Comparison of ENCODE assay signal across 5 mouse cellular contexts in the genomic region with DNA sequence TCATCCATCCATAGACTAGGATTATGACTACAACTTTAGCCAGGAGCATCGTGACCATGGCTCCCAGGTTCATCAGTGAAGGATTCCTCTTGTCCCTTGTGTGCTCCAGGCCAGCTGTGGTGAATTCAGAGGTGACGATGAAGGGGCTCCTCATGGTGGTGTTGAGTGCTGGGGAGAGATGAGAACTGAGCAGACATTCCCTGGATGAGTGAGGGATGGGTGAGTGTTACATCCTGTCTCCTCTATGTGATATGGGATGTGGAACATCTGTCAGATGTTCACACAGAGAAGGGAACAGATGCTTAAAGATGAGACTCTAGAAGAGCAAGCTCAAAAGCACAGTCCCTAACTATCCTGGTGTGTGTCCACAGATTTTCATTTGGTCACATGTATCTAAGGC. TPM values are rescaled to one million over a fixed set of nuclear protein-coding genes. Genes with fewer than 3 reads are reported as not detected.
"Had no signal": no experiment of that assay in that cellular context is flagged by ENCODE, and none has a peak within 500 bp of the region (broad histone marks: within the 10 kb centered on the region; RNA-seq: fewer than 3 reads in every experiment).

No protein-coding gene starts in this region.

RNA-seq across cellular contexts. Expression of a gene that starts 3.0 kb away (rescaled TPM):
- polyA plus RNA-seq: neural tube, embryonic 14.5 days; neural tube, embryonic 15.5 days; testis, adult 2 months had no signal

RNA-seq across cellular contexts. Expression of a gene that starts 10.7 kb away (rescaled TPM):
- polyA plus RNA-seq: neural tube, embryonic 13.5 days; neural tube, embryonic 14.5 days; neural tube, embryonic 15.5 days; testis, adult 2 months had no signal

RNA-seq across cellular contexts. Expression of a gene that starts 32.5 kb away (rescaled TPM):
- polyA plus RNA-seq: neural tube, embryonic 14.5 days had no signal

RNA-seq across cellular contexts. Expression of a gene that starts 52.8 kb away (rescaled TPM):
- polyA plus RNA-seq: neural tube, embryonic 13.5 days; neural tube, embryonic 14.5 days; neural tube, embryonic 15.5 days; spleen, adult 2 months; testis, adult 2 months had no signal
